In genomic region chr12:78739633-78740032, GRCm38 (mm10) we compare ENCODE assay signal across 23 mouse cellular contexts. TPM values are rescaled to one million over a fixed set of nuclear protein-coding genes. Genes with fewer than 3 reads are reported as not detected.
DNase-seq lines count a peak whose midpoint lies in the region; ATAC-seq lines count a peak whose summit lies in the region.
"Had no signal": no experiment of that assay in that cellular context is flagged by ENCODE, and none has a peak within 500 bp of the region (broad histone marks: within the 10 kb centered on the region; RNA-seq: fewer than 3 reads in every experiment).

No protein-coding gene starts in this region.

- no peak overlapping the region for H3K9ac ChIP-seq in intestine, embryonic 16.5 days (ENCODE audit: low read depth, low read length)
- no peak overlapping the region for H3K9ac ChIP-seq in intestine, embryonic 15.5 days
- H3K9ac ChIP-seq in lung, embryonic 16.5 days (ENCODE audit: low read length), result no peak overlapping the region
- H3K9ac ChIP-seq: embryonic facial prominence, embryonic 12.5 days; forebrain, embryonic 13.5 days; forebrain, embryonic 15.5 days had no signal

- 0 out of 2 replicates have a peak, but pooled peaks have one; percentile 28 for ATAC-seq in intestine, embryonic 16.5 days
- no peak for ATAC-seq in intestine, embryonic 15.5 days
- peak; percentile 54; the same call in 1 of the 2 replicates for ATAC-seq in lung, embryonic 16.5 days (ENCODE audit: low read depth)
- ATAC-seq: activated CD4-positive, CD25-positive, alpha-beta regulatory T cell, adult 4 months; CD4-positive, CD25-positive, alpha-beta regulatory T cell, adult 4 months; forebrain, embryonic 13.5 days; forebrain, embryonic 15.5 days; Patski had no signal

- H3K4me1 ChIP-seq in intestine, embryonic 16.5 days (ENCODE audit: control insufficient read depth, insufficient read depth, low read length), result 0 out of 2 replicates have a peak, but pooled peaks cover 2% of the 10 kb centered on the region
- H3K4me1 ChIP-seq in intestine, embryonic 15.5 days (replicated peaks), result no peaks in the 10 kb centered on the region
- peaks cover 4% of the 10 kb centered on the region; the same call in 1 of the 2 replicates for H3K4me1 ChIP-seq in lung, embryonic 16.5 days (replicated peaks; ENCODE audit: control insufficient read depth, insufficient read depth, low read length)
- H3K4me1 ChIP-seq: embryonic facial prominence, embryonic 10.5 days; embryonic facial prominence, embryonic 12.5 days; forebrain, embryonic 13.5 days; forebrain, embryonic 15.5 days had no signal

- no peaks in the 10 kb centered on the region for H3K9me3 ChIP-seq in intestine, embryonic 16.5 days (ENCODE audit: control insufficient read depth, low read length)
- no peaks in the 10 kb centered on the region for H3K9me3 ChIP-seq in intestine, embryonic 15.5 days
- no peaks in the 10 kb centered on the region for H3K9me3 ChIP-seq in lung, embryonic 16.5 days (ENCODE audit: control insufficient read depth, low read length)
- H3K9me3 ChIP-seq: embryonic facial prominence, embryonic 10.5 days; embryonic facial prominence, embryonic 12.5 days; forebrain, embryonic 13.5 days; forebrain, embryonic 15.5 days; G1E had no signal

- H3K27me3 ChIP-seq in intestine, embryonic 16.5 days (replicated peaks; ENCODE audit: control insufficient read depth, insufficient read depth, low read length), result no peaks in the 10 kb centered on the region
- no peaks in the 10 kb centered on the region for H3K27me3 ChIP-seq in intestine, embryonic 15.5 days (replicated peaks)
- no peaks in the 10 kb centered on the region for H3K27me3 ChIP-seq in lung, embryonic 16.5 days (ENCODE audit: control insufficient read depth, insufficient read depth, low read depth, low read length)
- H3K27me3 ChIP-seq: embryonic facial prominence, embryonic 12.5 days; forebrain, embryonic 13.5 days; forebrain, embryonic 15.5 days; Patski had no signal

- 41% methylated on average over 2 of the region's 2 CpGs for WGBS in intestine, embryonic 16.5 days
- WGBS in intestine, embryonic 15.5 days, result 26% methylated on average over 2 of the region's 2 CpGs
- WGBS in lung, embryonic 16.5 days, result 22% methylated on average over 2 of the region's 2 CpGs

- no peaks in the 10 kb centered on the region for H3K36me3 ChIP-seq in intestine, embryonic 16.5 days (ENCODE audit: control insufficient read depth, insufficient read depth, low read length)
- no peaks in the 10 kb centered on the region for H3K36me3 ChIP-seq in intestine, embryonic 15.5 days
- H3K36me3 ChIP-seq in lung, embryonic 16.5 days (ENCODE audit: control insufficient read depth, insufficient read depth, low read length), result no peaks in the 10 kb centered on the region
- H3K36me3 ChIP-seq: embryonic facial prominence, embryonic 10.5 days; embryonic facial prominence, embryonic 12.5 days; forebrain, embryonic 15.5 days; G1E had no signal

- no peak for DNase-seq in lung, adult 18-20 months
- DNase-seq in yolk sac, embryonic 10.5 days (ENCODE audit: low spot score), result peak; percentile 17
- DNase-seq: adrenal gland, adult 8-10 months; adrenal gland, postnatal 14 days; adrenal gland, postnatal 36 days; B cell, adult 2 months; cerebellum, adult 11-12 months; cerebellum, adult 2 months; cerebellum, adult 9-10 months; cerebellum, postnatal 10 days; cerebellum, postnatal 25 days had no signal

- H3K4me3 ChIP-seq in intestine, embryonic 16.5 days (ENCODE audit: low read length), result no peak overlapping the region
- no peak overlapping the region for H3K4me3 ChIP-seq in intestine, embryonic 15.5 days (replicated peaks)
- H3K4me3 ChIP-seq in lung, embryonic 16.5 days (ENCODE audit: low read length), result no peak overlapping the region
- H3K4me3 ChIP-seq: embryonic facial prominence, embryonic 10.5 days; embryonic facial prominence, embryonic 12.5 days; forebrain, embryonic 13.5 days; forebrain, embryonic 15.5 days had no signal

- no peak overlapping the region for H3K27ac ChIP-seq in intestine, embryonic 16.5 days (ENCODE audit: low read length)
- H3K27ac ChIP-seq in intestine, embryonic 15.5 days, result no peak overlapping the region
- H3K27ac ChIP-seq in lung, embryonic 16.5 days (ENCODE audit: low read length), result no peak overlapping the region
- H3K27ac ChIP-seq: embryonic facial prominence, embryonic 10.5 days; embryonic facial prominence, embryonic 12.5 days; forebrain, embryonic 13.5 days; forebrain, embryonic 15.5 days had no signal

- H3K4me2 ChIP-seq in intestine, embryonic 16.5 days (ENCODE audit: low read depth, low read length), result no peak overlapping the region
- no peak overlapping the region for H3K4me2 ChIP-seq in intestine, embryonic 15.5 days (replicated peaks)
- no peak overlapping the region for H3K4me2 ChIP-seq in lung, embryonic 16.5 days (ENCODE audit: low read depth, low read length)
- H3K4me2 ChIP-seq: embryonic facial prominence, embryonic 12.5 days; forebrain, embryonic 13.5 days; forebrain, embryonic 15.5 days had no signal

RNA-seq across cellular contexts. Expression of gene Mpp5, which starts 9.1 kb away (rescaled TPM):
- polyA plus RNA-seq in intestine, embryonic 16.5 days (2015; fragmentation: Nextera tagmentation; extraction: Ambion mirVana), result 24.4 and 25.8 TPM in 2 replicates
- polyA plus RNA-seq in intestine, embryonic 15.5 days (2015; fragmentation: Nextera tagmentation; extraction: Ambion mirVana), result 21.5 and 25.3 TPM in 2 replicates
- 25.1 and 29.3 TPM in 2 replicates for polyA plus RNA-seq in lung, embryonic 16.5 days (2015; fragmentation: Nextera tagmentation; extraction: Ambion mirVana)

RNA-seq across cellular contexts. Expression of gene Fam71d, which starts 48.3 kb away (rescaled TPM):
- polyA plus RNA-seq in intestine, embryonic 16.5 days (2015; fragmentation: Nextera tagmentation; extraction: Ambion mirVana), result not detected in 2 replicates
- not detected in 2 replicates for polyA plus RNA-seq in intestine, embryonic 15.5 days (2015; fragmentation: Nextera tagmentation; extraction: Ambion mirVana)
- polyA plus RNA-seq in lung, embryonic 16.5 days (2015; fragmentation: Nextera tagmentation; extraction: Ambion mirVana), result not detected in 2 replicates
- polyA plus RNA-seq: activated CD4-positive, CD25-positive, alpha-beta regulatory T cell, adult 4 months; embryonic facial prominence, embryonic 10.5 days; embryonic facial prominence, embryonic 12.5 days; embryonic facial prominence, embryonic 14.5 days; G1E; Patski had no signal
